Mouse (Mus musculus): ENCODE measurements around the gene Hcn2.
"Not testable (repeated sequence)": the region's sequence is repeated elsewhere in the genome, so short reads cannot be mapped to it uniquely, and the experiment has no call there.

The Hcn2 gene

DNA sequence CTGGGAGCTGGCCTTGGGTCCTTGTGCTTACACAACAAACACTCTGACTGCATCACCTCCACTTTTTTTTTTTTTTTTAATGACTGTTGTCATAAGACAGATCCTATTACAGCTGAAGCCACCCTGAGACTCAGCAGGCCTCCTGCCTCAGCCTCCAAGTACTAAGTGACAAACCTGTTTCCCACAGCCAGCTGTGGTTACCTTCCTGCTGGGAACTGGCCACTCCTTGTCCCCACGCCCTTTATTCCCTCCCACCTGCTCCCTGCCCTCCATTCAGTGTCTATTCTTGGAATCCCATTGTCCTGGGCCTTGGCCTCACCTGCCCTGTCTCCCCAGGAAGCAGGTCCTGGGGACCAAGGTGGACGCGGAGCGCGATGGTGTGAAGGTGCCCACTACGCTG lies 28.9 kb upstream of the Hcn2 start:
- DNase-seq (ENCODE audit: low spot score) = no peak

DNA sequence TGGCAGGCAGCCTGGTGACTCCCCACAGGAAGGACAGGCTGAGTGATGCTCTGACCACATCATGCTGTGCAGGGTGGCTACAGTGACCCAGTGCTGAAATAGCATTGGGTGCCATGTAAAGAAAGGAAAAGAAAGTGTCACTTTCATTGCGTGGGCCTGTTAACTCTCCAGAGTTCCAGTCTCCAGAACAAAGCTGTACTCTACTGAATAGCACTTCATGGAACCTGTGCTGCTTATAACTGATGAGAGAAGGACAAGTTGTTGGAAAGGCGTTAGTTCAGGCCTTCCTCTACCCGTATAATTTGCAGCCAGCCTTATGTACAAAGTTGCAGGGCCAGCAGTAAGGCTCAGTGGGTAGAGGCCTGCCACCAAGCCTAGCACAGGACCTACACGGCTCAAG lies 27.7 kb upstream of the Hcn2 start, which contains the start of gene Gzmm:
TSS of gene Gzmm (plus strand) at position 301 of the 400 bp plus-strand sequence.
- no peak for DNase-seq (ENCODE audit: low spot score)

DNA sequence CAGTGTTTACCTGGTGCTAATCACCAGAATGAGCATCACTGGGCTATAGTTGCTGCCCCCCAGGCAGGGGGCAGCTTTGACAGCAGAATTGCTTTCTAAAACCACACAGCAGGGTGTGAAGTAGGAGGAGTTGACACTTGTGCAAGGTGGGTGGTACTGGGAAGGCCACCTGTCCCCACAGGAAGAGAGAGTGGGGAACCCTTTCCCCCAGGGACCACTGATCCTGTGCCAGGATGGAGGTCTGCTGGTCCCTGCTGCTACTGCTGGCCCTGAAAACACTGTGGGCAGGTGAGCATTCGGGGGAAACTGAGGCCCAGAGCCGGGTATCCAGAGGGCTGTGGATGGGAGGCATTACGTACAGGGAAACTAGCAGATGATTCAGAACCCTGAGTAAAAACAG lies 27.3 kb upstream of the Hcn2 start:
- DNase-seq (ENCODE audit: low spot score) = no peak

DNA sequence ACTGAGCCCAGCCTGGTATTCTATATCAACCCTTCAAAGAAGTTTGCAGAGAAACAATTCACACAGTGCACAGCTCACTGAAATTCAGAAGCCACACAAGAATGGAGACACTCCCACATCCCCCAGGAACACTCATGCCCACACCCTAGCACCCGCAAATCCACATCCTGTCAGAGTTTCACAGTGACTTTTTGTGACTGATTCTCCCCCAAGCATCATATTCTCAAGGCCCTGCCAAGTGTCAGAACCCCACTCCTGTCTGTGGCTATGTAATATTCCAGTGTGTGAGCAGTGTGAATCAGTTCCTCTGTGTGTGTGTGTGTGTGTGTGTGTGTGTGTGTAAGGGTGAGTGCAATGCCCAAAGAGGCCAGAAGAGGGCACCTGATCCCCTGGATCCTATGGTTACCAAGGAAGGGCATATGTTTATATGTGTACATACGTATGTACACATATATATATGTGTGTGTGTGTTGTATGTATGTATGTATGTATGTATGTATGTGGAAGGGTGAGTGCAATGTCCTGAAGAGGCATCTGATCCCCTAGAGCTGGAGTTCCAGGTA lies 24.4 kb upstream of the Hcn2 start:
- no peak for DNase-seq (ENCODE audit: low spot score)

DNA sequence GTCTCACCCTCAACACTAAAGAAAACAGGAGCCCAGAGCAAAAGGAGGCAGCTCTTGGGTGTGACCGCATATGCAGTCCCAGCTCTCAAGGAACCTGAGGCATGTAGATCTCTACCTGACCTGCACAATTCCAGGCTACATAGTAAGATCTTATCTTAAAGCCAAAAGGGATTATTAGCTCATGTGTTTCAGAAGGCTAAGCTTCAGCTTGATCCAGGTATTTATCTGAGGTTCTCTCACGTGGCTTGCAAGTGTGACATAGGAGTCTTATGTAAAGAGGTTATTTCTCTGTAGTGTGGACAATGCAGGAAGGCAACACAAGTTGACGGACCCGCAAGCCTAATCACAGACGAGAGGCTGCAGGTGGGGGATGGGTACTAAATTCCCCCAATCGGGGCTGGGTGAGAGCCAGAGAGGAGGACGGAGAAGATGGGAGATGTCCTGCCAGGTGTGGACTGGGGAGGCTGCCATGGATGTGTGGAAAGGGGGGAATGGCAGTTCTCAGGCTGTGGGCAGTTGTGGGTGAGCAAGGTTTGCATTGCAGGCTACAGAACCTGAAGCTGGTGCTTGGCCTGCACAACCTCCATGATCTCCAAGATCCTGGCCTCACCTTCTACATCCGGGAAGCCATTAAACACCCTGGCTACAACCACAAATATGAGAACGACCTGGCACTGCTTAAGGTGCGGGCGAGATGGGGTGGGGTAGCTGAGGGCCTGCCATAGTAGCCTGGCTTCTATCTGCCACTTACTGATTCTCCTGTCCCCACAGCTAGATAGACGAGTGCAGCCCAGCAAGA lies 22.7 kb upstream of the Hcn2 start:
- no peak for DNase-seq (ENCODE audit: low spot score)

DNA sequence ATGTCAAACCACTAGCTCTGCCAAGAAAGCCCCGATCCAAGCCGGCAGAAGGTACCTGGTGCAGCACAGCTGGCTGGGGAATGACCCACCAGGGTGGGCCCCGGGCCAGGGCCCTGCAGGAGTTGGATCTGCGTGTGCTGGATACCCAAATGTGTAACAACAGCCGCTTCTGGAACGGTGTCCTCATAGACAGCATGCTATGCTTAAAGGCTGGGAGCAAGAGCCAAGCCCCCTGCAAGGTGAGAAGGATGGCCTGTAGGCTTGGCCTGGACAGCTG lies 22.1 kb upstream of the Hcn2 start:
- no peak for DNase-seq (ENCODE audit: low spot score)

DNA sequence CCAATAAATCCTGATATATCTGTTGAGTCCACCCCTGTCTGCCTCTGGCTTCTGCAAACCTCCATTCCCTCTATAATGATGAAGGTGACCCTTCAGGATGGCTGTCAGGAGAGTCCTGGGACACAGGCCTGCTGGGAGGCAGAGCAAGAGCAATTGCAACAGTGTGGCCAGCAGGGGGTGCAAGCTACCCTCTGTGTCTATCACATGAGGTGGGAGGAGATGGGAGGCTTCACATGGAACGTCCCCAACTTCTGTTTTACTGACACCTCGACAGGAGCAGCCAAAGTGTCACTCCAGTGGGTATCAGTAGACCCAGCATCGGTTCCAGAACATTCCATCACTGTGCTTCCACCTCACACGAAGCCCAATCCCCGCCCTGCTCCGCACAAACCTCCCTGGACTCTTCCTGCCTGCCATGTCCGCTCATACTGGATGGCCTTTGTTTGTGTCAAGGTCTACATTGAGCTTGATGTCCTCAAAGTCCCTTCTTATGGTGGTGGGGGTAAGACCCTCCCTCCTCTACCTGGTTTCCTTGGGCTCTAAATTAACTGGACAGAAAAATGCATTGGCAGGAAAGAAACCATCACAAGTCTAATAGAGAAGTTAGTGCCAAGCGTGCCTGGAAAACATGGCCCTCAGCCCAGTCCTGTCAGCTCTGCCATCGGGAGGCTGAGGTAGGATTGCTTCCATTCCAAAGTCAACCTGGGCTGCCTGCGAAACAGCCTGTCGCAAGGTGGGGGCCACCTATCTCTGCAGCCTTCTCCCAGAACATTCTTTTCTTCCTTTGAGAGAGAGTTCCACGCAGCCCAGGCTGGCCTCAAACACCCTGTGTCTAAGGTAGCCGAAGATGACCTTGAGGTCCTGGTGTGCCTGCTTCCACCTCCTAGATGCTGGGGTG lies 21.0 kb upstream of the Hcn2 start:
- peak; percentile 70 for DNase-seq (ENCODE audit: low spot score)

DNA sequence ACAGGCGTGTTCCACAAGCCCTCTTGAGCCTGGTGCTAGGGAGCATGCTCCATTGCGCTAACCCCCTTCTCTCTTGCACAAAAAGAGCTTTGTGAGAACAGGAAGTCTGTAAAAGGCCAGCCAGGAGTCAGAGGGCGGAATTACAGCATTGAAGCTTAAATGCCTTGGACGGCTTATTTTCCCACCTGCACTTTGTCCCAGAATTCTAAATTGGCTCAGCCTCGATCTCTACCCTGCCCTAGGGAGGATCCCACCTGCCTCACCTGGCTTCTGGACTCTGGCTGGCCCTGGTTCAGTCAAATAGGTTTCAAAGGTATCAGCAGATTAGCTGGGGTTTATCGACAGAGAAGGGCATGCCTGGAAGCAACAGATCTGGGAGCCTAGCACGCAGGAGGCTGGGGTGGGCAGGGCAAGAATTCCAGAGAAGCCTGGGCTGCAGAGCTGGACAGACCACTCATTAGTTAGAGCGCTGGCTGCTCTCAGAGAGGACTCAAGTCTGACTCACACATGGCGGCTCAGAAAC lies 20.2 kb upstream of the Hcn2 start:
- no peak for DNase-seq (ENCODE audit: low spot score)

DNA sequence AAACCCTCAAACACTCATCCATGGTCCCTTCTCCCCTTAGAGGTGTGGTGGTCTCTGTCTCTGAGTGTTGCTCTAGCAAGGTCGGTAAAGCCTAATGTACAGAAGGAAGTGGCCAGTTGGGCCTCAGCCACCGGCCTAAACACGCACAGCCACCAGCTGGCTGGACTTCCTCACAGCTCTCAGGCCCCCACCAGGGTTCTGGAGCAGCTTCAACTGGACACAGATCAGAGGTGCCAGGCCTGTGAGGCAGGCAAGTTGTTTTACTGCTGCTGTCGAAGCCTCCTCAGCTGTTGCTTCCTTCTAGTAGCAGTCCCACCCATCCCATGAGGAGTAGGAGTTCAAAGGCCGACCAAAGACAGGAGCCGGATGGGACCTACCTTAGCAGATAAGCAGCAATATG lies 18.5 kb upstream of the Hcn2 start:
- DNase-seq (ENCODE audit: low spot score) = no peak

DNA sequence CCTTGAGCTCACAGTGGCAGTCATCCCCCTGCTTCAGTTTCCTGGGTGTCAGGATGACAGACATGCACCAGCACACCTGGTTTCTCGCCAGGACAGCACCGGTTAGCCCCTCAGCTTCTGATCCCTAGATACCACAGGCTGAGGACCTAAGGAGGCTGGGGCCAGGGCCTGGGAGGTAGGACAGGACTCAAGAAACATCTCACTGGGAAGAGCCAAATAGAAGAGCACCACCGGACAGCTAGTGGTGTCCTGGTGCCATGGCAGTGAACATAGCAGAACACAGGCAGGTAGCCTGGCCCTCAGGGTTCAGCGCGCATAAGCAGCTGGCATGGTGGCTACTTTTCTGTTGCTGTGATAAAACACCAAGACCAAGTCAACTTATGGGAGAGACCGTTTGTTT lies 18.0 kb upstream of the Hcn2 start:
- no peak for DNase-seq (ENCODE audit: low spot score)

DNA sequence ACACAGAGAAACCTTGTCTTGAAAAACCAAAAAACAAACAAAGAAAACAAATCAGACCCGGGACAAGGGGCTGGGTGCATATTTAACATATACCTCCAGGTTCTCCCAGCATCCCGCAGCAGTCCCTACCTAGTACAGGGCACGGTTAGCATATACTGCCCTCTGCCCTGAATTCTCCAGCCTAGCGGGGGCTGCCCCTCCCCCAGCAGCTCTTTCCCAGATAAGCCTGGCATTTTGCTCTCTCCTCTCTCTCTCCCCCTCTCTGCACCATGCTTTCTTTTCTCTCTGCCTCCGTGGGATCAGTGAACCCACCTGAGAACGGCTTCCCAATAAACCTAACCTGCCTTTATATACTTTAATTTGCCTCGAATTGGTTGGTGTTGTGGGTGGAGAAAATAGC lies 15.8 kb upstream of the Hcn2 start:
- no peak for DNase-seq (ENCODE audit: low spot score)

DNA sequence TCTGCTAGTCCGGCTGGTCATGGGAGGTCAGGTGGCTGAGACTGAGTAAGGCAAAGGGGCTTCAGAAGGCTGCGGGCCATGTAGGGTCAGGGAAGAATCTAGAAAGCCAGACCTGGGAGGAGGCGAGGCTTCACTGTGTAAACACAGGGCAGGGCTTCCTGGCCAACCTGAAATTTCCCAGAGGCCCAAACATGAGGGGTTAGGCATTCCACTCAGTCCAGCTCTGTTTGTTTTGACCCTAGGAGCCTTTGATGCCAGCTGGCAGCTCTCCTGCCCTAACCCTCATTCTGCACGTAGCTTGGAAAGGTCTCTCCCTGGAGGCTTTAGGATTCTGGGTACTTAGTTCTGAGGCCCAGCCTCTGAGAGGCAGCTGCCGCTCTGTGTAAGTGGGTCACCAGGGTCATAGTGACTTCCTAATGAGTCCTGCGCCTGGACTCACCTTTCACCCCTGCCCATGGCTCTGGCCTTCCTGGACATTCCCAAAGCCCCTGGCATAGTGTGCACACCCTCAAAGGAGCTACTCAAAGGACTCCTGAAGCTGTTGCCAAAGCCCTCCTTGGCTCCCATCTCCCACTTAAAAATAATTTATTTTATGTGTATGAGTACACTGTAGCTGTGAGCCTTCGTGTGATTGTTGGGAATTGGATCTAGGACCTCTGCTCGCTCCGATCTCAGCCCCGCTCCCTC lies 14.8 kb upstream of the Hcn2 start:
- no peak for DNase-seq (ENCODE audit: low spot score)

DNA sequence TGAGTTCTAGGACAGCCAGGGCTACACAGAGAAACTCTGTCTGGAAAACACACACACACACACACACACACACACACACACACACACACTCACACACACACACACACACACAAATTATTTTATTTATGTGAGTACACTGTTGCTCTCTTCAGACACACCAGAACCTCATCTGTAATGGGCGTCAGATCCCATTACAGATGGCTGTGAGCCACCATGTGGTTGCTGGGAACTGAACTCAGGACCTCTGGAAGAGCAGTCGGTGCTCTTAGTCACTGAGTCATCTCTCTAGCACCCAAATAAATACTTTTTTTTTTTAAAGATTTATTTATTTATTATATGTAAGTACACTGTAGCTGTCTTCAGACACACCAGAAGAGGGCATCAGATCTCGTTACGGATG lies 13.5 kb upstream of the Hcn2 start:
- DNase-seq (ENCODE audit: low spot score) = not testable (repeated sequence)

DNA sequence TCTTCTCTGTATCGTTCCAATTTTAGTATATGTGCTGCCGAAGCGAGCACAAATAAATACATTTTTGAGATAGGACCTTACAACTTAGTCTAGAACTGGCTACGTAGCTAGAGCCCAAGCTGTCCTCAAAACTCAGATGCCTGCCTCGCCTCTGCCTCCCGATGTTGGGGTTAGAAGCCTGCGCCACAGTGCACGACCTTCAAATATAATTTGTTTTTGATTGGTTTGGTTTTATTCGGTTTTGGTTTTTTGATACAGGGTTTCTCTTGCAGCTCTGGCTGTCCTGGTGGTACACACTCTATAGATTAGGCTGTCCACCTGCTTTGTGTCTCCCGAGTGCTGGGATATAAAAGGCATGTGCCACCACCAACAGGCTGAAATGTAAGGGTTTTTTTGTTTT lies 12.9 kb upstream of the Hcn2 start:
- DNase-seq (ENCODE audit: low spot score) = no peak

DNA sequence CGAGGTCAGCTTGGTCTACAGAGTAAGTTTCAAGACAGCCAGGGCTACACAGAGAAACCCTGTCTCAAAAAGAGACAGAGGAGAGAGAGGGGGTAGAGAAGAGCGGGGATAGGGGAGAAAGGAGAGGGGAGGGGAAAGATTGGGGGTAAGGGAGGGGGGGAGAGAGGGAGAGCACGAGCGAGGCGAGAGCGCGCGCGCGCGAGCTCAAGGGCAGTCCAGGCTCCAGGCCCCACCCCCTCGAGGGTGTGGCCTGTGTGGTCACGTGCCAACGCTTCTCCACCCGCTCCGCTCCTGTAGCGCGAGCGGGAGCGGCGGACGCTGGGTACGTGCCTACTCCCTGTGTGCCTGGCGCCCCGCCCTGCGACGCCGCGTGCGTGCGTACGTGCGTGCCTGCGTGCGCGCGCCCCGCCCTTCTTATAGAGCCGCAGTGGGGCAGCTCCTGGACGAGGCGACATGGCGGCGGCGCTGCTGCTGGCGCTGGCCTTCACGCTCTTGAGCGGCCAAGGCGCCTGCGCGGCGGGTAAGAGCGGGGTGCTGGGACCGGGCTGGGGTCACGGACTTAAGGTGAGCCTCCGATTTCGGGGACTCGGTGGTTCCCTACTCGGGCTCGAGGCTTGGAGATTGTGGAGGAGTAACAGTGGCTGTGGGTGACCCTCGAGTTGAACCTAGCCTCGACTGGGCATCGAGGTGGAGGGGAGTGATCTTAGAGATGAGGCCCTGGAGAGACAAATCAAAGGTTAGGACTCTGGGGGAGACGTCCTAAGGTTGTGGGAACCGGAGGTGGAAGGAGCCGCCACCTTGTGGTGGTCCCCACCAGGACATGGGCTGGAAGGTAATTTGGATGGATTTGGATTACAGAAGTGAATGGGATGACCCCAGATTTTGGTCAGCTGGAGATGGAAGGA lies 12.1 kb upstream of the Hcn2 start, which contains the start of gene Bsg:
TSS of gene Bsg (plus strand) at position 427 of the 905 bp plus-strand sequence.
- DNase-seq (ENCODE audit: low spot score) = peak; percentile 99

DNA sequence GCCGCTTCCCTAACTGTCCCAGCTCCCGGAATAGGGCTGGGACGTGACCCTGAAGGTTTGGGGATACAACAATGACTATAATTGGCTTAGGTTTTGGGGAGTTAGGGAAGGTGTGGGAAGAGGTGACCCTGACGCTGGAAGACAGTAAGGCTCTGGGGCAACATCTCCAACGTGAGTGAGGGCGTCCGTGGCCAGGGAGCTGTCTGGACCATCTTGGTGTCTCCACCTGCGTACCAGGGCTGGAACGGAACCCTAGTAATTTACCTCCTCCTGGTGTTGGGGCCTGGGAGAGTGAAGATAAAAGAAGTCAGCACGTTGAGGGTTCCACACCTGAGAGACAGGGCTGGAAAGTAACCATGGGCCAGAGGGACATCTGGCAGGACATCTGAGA lies 11.5 kb upstream of the Hcn2 start:
- DNase-seq (ENCODE audit: low spot score) = no peak

DNA sequence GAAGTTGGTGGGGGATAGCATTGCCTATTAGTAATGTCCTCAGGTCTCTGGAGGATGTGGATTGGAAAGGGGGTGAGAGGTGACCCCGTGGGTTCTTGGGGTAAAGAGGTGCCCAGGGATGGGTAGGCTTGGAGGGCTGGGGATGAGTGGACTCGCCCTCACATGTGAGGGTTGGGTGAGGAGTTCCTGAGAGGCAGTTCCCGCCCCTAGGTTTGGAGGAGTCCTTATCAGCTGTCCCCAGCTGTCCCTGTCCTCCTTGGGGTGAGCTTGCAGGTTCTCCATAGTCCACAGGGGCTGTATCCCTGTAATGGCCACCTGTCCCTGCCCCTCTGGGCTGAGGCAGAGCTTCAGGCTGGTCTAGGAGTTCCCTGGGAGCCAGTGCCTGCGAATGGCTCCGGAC lies 10.5 kb upstream of the Hcn2 start:
- no peak for DNase-seq (ENCODE audit: low spot score)

DNA sequence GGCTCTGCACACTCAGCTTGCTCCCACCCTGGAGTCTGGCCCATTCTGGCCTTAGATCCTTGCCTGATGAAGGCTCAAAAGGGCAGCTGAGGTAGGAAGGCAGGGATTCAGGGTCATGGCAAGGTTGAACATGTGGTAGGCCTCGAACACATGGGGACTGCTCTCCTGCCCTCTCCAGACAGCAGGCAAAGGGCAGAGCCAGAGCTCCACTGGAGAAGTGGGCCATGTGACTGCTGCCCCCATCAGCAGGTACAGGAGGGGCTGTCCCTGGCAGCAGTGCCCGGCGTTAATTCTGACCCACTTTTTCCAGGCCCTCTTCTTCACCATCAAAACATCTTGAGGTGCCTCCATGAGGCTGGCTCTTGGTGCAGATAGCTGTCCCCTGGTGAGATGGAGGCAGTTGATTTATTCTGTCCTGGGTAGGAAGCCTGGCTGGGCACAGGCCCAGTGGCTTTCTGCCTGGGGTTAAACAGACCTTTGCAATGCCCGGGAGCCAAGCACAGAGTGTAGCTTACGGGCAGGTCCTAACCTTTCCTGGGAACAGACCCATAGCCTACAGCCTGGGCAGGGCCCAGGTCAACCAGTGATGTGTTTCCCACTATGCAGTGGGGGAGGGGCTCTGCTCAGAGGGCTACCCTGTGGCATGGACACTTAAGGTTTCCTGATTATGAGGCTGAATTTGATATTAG lies 9.9 kb upstream of the Hcn2 start:
- no peak for DNase-seq (ENCODE audit: low spot score)

DNA sequence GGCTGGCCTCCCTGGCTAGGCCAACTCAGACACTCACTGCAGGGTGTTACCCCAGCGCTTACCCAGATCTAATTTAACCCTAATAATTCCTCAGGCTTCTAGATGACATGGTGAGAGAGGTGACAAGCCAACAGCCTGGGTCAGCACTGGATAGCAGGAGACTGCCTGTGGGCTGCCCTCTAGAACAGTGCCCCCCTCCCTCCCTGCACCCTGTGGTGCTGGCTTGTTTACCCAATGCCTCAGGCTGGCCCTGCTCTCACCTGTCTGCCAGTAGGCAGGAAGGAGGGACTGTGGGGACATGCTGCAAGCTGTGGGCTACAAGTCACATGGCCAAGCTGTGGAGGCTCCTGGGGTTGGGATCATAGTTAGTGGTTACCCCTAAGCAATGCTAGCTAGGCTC lies 9.3 kb upstream of the Hcn2 start:
- DNase-seq (ENCODE audit: low spot score) = no peak

DNA sequence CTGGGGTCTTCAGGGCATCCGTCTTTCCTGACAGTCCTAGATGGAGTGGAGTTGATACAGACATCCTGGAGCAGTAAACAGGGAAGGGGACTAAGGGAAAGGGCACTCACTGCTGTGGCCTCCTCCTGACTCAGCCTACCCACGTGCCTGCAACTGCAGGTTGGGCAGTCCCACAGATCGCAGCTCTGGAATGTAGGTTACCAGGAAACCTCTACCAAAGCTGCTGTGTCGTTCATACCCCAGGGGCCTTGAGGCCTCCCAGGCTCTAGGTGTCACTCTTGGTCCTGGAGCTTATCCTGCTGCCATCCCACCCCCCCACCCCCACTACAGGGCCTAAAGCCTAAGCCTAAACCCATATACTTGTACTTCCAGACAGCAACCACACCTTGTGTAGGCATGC lies 8.7 kb upstream of the Hcn2 start:
- no peak for DNase-seq (ENCODE audit: low spot score)

DNA sequence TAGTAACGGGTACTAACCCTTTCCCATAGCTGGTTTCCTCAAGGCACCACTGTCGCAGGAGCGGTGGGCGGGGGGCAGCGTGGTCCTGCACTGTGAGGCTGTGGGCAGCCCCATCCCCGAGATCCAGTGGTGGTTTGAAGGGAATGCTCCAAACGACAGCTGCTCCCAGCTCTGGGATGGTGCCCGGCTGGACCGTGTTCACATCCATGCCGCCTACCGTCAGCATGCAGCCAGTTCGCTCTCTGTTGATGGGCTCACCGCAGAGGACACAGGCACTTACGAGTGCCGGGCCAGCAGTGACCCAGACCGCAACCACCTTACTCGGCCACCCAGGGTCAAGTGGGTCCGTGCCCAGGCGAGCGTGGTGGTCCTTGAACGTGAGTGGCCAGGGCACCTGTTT lies 7.8 kb upstream of the Hcn2 start:
- no peak for DNase-seq (ENCODE audit: low spot score)
